Mouse (Mus musculus) cerebellum, postnatal 10 days (tissue): ENCODE data around the gene Nbea.
"Not testable (repeated sequence)": the region's sequence is repeated elsewhere in the genome, so short reads cannot be mapped to it uniquely, and the experiment has no call there.

ENCODE experiments used
- DNase-seq, 2 experiments: peaks; one replicate each; pipeline ENCODE4 v3.0.0; 2021; ENCODE audit warnings: mixed read lengths in 2 of 2

The Nbea gene

GRCm38 (mm10) chr3:56018494-56018893 is 165.0 kb downstream of the Nbea start:
- DNase-seq, result no peak

GRCm38 (mm10) chr3:56011132-56011531 is 172.4 kb downstream of the Nbea start:
- no peak for DNase-seq

- DNase-seq, result peak; percentile 67 to 81
Measured at GRCm38 (mm10) chr3:56007991-56008390, 175.5 kb downstream of the Nbea start.

DNA sequence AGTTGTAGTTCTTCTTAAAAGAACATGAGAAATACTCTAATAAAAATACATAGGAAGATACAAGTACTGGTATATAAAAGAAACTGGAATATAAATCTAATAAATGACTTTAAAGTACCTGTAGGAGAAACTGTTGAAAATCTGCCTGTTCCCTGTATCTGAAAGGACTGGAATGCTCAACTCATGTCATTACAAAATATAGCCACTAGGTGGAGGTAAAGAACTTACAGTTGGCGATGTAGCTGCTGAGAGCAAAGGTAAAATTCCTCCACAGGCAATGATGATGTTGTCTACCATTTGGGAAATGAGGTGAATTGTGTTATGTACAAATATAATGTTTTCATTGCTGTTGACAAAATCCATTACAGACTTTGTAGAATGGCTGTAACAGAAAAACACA is 183.2 kb downstream of the Nbea start:
- DNase-seq, result peak in 1 of 2 experiments; percentile 81

- no peak for DNase-seq
Measured at GRCm38 (mm10) chr3:55978361-55978760, 205.1 kb downstream of the Nbea start.

DNA sequence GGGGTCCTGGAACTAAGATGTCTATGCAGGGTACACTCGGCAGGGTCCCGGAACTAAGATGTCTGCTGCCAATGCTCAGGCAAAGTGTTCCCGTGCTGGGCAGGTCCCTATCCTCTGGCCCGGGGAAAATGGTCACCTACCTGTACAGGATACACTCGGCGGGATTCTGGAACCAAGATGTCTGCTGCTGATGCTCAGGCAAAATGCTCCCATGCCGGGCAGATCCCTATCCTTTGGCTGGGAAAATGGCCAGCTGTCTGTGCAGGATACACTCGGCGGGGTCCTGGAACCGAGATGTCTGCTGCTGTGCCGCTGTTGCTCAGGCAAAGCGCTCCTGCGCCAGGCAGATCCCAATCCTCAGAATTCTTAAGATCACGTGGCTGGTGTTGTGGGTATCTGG is 206.5 kb downstream of the Nbea start:
- DNase-seq, result not testable (repeated sequence)

- DNase-seq, result peak; percentile 51 to 65
Measured at GRCm38 (mm10) chr3:55965723-55966156, 217.8 kb downstream of the Nbea start.

DNA sequence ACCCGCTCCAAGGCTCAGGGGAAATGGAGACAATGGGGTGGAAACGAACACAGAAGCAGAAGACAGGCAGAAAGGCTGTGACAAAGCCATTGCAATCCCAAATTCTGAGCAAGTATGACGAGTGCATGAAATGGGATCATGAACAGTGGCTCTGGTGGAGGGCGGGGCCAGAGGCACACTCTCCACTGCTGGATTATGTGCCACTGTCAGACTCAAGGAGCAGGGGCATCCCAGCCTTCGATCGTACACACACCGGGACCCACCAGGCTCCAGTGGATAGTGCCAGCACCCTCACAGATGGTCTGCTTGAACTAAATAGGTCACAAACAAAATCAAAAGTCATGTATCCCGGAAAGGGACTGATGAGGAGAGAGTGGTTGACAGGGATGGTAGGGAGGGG is 220.5 kb downstream of the Nbea start:
- peak; percentile 46 to 55 for DNase-seq

GRCm38 (mm10) chr3:55949994-55950393 is 233.5 kb downstream of the Nbea start:
- no peak for DNase-seq

DNA sequence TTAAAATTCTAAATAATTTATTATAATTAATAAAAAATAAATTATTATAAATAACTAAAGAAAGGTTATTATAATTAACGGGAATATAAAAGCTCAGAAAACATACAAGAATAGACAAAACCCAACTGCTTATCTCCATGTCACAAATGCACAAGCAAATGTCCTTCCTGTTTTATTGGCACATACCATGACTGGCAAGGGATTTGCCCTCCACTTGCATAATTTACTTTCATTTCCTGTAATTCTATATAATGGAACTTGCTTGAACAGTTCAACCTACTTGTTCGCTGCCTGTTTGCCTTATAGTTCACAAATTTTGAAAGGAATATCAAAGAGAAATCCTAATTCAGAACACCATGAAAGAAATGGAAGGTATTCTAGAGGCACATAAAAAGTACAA is 234.4 kb downstream of the Nbea start:
- DNase-seq, result no peak

DNA sequence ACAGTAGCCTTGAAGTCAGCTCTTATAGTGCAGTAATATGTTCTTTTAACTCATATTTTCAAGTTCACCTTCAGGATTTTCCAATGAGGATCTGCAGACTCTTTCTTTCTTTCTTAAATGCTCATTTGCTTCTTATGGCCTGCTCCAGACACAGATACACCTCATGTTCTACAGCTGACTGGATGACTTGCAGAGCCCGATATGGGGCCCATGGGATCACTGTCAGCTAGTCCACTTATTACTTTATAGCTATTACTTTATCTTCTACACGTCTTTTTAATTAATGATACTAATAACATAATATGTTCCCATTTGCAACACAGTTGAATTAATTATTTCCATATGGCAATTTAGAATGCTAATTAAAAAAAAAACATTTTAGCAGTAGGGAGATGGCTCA is 256.2 kb downstream of the Nbea start:
- DNase-seq, result no peak

DNA sequence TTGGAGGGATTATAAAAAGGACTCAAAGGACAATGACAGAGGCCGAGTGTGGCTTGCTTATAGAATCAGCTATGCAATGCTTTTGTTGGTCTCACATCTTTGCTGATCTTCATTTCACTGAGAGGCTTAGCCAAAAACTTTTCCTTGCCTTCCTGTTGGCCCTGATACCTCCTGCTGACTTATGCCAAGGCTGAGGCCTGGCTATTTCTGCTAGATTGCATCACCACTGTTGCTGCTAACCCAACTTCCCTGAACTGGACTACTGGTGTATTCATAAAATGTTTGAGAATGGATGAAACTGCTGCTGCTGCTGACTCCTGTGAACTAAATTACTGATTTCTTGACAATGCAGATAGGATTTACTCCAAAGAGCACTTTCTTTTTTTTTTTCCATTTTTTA is 274.2 kb downstream of the Nbea start:
- no peak for DNase-seq

GRCm38 (mm10) chr3:55890574-55890973 is 292.9 kb downstream of the Nbea start:
- no peak for DNase-seq

DNA sequence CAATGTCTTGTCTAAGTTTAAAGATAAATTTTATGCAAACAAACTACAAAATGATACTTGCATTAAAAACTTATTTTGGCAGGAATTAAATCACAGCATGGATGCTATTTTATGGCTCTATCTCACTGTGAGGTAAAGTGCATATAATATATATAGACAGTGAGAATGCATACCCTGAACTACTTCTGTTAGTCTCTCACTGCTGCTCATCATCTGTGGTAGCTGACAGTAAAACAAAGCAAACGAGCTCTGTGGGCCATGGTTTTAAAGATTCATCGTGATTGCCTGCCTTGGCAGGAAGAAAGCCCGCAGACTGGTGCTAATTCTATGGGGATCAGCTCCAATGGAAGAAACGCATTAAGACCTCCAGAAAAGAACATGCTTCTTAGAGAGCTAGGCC is 294.3 kb downstream of the Nbea start:
- DNase-seq, result no peak

GRCm38 (mm10) chr3:55887829-55888210 is 295.7 kb downstream of the Nbea start:
- no peak for DNase-seq

DNA sequence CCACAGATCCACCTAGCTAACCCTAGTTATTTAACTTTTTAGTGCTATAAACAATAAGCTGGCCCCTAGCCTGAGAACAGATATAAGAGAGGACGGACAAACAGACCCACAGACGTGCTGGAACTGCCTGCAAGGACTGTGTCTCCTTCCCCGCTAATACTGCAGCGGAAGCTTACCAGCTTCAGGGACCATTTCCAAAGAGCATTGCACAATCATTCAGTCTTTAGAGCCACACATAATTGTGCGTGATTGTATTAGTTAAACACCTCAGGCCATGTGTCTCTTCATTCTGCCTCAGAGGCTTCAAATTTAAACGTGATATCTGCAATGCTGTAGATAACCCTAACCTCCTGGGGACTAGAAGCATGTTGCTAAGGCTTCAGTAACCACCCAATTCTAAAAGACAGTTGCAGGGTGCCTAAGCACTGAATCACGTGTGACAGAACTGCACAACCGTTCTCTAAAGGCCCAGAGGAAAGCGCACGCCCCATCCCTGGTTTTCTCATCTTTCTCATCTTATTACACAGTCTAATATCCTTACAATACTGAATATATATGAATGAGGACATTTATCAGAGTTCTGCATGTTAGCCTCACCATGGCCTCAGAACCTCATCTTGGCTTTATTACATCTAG is 296.2 kb downstream of the Nbea start:
- DNase-seq, result no peak

DNA sequence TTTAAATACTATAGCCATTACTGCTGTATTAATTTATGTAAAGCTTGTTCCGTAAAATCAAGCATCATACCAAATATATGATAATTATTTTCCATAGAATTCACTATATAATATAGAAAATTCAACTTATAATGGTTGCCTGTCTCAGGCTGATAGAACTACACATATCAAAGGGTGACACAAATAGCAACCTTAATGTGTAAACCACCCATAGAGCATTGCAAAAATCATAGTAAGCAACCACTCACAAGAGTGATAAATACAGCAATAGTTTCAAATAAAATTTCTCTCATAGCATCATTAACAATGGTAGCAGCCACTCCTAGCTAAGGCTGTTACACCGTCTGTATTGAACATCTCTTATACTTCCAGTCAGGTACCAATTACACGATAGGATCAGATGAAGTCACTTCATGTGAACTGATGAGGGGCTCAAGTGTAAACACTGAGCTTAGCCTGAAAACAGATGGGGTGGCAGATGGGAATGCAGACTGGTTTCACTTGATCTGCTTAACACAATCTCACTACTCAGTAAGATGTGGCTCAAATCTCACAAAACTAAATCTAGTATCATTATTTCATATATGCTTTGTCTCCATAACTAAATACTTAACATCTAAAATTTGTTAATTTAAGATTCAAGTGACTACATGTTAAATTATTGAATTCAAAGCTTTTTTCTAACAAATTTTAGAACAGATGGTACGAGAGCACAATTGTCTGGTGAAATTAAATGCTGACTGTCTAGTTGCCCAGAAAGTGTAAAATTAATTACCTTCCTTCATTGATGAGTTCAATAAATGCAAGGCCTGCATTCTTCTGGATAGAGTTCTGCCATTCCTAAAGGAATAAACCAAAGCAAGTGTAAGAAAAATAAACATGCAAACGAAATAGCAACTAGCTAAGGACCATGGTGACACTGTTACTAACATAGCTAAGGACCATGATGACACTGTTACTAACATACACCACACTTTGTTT is 310.3 kb downstream of the Nbea start:
- DNase-seq, result peak; percentile 92

DNA sequence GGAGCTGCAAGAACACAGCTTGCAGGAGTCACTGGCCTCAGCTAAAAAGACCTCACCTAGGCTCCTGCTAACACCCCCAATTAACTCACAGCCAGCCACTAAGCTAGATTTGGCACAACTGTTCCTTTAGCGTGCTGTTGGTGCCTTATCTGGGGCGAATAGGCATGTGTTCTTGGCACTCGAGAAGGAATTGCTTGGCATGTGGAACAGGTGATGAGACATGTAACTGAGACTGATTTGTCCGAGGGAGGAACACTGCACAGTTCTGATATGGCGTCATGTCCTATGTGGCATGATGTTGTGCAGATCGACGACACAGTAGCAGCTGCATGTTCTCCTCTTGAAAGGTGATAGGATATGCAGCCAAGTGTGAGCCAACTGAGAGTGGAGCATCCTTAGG is 331.0 kb downstream of the Nbea start:
- DNase-seq, result peak; percentile 30 to 43

- no peak for DNase-seq
Measured at GRCm38 (mm10) chr3:55847115-55847514, 336.4 kb downstream of the Nbea start.

DNA sequence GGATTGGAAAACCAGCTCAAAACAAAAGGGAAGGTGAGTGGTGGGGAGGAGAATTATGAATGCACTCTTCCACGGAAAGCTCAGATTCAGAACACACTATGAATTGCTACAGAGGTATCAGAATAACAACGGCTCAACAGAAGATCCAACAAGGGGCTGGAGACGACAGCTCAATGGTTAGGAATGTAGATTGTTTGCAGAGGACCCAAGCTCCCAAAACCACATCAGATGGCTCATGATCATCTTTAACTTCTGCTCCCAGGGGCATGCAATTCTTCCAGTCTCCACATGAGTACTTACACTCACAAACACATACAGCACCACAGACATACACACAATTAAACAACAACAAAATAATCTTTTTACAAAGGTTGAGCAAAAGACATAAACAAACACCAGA is 346.3 kb downstream of the Nbea start:
- no peak for DNase-seq

- peak; percentile 18 to 29 for DNase-seq
Measured at GRCm38 (mm10) chr3:55835207-55835606, 348.3 kb downstream of the Nbea start.

DNA sequence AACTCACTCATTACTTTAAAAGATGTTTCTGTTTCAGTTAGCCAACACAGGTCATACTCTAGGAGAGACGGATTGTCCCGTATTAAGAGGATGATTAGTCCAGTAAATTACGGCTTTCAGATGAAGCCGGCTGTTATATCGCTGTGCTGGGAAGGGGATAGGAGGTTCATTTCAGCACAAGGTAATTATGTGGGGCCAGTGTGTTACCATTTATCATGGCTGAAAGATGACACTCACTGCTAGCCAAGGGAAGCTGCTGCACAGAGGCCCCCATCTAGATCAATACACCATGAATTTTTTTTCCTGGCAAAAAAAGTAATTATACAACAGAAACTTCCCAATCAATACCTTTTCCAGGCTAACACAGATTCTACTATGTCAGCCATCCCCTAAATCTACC is 353.3 kb downstream of the Nbea start:
- no peak for DNase-seq

DNA sequence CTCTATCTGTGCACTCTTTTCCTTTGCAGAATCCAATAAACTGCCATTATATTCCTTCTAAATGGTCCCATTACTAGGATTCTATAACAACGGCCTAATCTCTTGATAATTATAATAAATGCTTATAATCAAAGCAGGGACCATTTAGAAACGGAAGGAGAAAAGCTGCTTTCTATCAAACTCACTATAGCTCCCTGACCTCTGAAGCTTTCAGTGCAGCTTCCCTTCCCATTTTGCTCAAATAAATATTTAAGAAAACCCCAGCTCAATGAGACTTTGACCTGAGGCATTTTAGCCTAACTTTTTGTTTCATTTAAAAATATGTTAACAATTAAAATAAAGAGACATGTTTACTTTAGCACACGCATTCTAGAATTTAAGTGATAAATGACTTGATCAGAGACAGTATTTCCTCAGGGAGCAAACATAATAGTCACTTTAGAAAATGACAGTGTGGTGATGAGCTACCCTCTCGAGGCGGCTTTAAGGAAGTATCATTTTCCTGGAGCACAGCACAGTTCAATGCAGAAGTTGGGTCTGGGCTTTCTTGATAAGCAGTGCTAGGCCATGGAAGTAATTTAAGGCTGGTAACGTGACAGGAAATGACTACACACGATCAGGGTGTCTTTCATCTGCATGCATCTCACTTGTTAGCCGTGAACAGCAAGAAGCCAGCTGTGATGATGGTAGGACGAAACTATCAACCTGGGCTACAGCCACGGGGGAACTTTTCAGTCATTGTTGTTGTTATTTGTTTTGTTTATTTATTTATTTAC is 354.8 kb downstream of the Nbea start:
- no peak for DNase-seq
